Mouse (Mus musculus) embryonic fibroblast, embryonic 13.5 days (primary cell): Measurements from ENCODE around the gene Dpyd.

Experiments
- CTCF ChIP-seq: IDR thresholded peaks from 2 replicates; pipeline ENCODE4 v1.5.1; 2011; ENCODE audit warnings: mild to moderate bottlenecking, control low read depth, low read length, moderate library complexity, borderline replicate concordance; ENCODE audit not compliant: insufficient read depth
- POLR2A ChIP-seq: IDR thresholded peaks from 2 replicates; pipeline ENCODE4 v1.6.1; 2011; ENCODE audit warnings: low read depth, mild to moderate bottlenecking, control low read depth, low read length, moderate library complexity

DNA sequence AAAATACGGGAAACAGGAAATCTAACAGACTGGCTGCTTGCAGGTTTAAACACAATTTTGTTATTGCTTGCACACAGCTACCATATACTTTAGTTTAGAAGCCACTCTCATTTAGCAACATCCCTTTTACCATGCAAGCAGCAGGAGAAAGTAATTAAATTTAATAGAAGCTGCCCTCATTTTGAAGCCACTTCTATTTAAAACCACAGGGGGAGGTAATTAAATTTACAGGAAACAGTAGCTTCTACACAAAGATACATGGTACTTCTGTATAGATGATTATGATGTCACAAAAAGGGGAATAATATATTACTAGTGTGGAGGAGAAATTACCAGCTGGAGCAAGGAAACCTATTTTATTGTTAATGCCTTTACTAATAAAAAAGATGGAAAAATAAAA, 113.5 kb downstream of the Dpyd start:
- TF ChIP-seq POLR2A (no peak), CTCF (no peak)
